Mouse (Mus musculus) urinary bladder, postnatal 36 days (tissue): ENCODE measurements around the gene Btnl10.

Source experiments
- DNase-seq, 2 experiments: peaks; one replicate each; pipeline ENCODE4 v3.0.0; 2022; ENCODE audit warnings: low spot score in 2 of 2, mixed read lengths in 1 of 2

Gene Btnl10

DNA sequence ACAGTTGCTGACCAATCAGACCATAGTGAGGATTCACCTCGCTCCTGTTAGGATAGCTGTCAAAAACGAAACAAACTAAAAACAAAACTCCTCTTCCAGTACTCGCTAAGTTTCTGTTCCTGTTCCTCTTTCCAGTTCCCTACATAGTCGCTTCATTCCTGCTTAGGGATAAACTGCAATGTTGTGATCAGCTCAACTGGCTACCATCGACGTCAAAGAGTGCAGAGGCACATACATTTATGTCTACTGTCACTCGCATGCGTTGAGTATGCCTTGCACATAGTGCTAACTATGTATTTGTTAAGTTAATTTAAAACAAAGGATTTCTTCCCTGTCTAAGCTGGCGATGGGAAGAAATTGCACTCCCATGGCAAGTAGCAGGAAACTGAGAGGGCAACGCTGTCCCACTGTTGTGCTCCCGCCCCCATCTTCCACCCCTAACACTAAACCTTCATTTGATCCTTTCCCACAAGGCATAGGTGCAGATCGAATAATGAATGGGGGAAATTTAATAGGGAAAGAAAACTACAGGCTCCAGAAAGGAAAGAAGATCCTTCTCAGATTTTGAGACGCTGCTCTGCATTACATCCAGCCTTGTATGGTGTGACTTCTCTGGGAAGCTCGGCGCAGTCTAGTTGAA, 41.6 kb downstream of the Btnl10 start:
- no peak for DNase-seq

DNA sequence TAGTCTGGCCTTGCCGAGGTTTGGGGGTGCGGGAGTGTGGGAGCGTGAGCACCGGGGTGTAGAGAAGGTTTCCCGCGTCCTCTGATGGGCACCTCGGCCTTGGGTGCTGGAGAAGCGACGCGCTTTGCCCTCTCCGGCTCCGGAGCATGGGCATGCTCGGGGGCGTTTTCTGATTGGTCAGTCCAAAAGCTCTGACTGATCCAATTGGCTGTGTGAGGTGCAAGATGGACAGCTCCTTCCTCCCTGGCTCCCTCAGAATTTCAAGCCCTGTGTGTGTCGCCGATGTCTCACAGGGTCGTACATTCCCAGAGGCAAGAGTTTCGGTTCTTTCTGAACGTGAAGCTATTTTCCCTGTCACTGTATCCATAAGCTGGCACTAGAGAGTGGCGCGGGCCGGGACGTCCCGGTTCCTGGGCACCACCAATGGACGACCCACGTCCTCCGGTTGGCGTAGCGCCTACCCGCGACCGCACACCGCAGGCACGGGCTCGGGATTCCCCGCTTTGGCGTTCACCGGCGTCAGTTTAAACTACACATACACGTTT, 42.3 kb downstream of the Btnl10 start:
- peak; percentile 53 to 75 for DNase-seq

DNA sequence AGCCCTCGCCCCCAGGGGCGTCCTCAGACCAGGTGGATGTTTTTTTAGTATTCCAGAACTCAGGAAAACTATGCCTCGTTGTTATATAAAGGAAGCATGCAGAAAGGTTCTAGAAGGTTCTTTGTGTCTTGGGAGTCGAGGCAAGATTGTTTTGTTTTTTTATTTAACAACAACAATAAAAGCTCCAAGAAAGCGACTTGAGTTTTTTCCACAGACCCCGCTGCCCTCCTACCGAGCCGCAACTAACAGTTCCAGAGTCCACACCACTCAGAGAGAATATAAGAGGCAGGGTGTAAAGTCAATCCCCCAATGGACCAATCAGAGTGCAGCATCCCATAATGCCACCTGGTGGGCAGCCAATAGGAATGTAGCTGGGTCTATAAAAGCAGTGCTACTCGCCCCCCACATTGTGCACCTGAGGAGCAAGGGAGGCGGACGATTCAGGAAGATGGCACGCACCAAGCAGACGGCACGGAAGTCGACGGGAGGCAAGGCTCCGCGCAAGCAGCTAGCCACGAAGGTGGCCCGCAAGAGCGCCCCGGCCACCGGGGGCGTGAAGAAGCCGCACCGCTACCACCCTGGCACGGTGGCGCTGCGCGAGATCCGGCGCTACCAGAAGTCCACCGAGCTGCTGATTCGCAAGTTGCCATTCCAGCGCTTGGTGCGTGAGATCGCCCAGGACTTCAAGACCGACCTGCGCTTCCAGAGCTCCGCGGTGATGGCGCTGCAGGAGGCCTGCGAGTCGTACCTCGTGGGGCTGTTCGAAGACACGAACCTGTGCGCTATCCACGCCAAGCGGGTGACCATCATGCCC, 43.9 kb downstream of the Btnl10 start:
- no peak for DNase-seq

DNA sequence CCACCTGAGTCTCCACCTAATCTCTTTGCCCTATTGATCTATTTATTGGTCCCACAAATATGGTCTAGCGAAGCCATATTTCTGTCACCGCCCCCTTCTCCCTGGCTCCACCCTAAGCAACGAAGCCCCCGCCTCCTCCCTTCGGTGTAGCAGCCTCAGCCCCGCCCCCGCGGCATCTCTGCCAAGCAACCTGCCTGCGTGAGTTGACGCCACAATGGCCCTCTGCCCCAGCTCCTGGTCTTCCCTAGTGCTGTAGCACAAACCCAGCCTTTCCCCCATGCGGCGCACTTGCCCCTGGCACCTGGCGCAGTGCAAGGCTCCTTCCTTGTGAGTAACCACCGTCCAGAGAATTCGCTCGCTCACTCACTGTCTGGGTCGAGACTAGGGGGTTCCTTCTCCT, 45.8 kb downstream of the Btnl10 start:
- no peak for DNase-seq

DNA sequence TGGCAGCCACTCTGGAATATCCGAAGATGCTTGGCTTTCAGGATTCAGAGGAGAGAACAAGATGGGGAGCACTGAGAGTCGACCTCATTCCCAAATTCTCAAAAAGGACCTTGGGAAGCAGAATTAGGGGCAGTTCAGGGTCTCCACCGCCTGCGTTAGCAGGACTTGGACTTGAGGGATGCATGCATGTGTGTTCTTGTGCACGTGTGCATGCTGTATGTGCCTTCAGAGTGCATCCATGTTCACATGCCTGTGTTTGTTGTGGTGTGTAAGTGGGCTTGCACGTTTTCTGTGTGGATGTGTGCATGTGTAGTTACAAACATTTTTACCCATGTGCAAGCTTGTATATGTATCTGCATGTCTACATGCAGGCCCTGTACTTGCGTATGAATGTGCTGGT, 46.5 kb downstream of the Btnl10 start:
- no peak for DNase-seq

DNA sequence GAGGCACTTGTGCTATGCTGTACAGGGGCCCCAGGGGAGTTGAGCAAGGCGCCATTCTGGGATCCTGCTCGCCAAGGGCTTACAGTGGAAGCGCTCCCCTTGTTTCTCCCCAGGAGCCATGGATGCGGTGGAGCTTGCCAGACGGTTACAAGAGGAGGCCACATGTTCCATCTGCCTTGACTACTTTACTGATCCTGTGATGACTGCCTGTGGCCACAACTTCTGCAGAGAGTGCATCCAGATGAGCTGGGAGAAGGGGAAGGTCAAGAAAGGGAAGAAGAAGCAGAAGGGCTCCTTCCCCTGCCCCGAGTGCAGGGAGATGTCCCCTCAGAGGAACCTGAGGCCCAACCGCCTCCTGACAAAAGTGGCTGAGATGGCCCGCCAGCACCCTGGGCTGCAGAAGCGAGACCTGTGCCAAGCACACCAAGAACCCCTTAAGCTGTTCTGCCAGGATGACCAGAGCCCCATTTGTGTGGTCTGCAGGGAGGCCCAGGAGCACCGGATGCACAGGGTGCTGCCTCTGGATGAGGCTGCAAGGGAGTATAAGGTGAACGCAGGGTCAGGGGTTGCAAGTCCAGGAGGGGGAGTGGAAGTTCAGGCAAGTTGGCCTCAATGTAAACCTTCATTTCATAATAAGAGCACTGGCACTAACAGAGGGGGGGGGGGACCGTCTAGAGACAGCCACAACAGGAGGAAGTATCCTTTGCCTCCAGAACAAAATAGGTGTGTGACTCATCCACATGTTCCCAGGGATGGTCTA, 47.5 kb downstream of the Btnl10 start:
- DNase-seq = no peak

DNA sequence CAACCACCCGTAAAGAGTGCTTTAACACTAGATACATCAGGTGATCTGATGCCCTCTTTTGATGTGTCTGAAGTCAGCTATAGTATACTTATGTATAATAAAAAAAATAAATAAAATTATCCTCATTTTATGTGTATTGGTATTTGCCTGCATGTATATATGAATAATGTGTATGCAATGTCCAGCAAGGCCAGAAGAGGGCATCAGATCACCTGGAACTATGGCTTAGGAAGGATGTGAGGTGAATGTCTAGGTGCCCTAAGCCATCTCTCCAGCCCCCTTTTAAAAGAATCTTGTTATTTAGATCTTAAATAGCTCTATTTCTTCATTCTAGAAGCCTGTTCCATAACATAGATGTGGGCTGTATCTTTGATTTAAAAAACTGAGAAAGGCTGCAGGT, 49.6 kb downstream of the Btnl10 start:
- no peak for DNase-seq

DNA sequence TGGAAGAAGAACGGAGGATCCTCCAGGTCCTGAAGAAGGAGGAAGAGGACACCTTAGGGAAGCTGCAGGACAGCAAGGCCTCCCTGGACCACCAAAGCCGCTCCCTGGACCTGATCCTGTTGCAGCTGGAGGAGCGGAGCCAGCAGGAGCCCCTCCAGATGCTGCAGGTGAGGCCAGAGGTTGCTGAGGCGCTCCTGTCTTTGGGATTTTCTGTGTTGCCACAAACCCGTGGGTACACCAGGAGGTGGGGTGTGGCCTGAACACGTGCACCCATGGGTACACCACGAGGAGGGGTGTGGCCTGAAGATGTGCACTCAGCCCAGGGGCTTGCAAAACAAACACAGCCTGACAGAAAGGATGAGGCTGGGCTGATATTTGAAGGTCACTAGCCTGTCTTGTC, 50.8 kb downstream of the Btnl10 start:
- no peak for DNase-seq

DNA sequence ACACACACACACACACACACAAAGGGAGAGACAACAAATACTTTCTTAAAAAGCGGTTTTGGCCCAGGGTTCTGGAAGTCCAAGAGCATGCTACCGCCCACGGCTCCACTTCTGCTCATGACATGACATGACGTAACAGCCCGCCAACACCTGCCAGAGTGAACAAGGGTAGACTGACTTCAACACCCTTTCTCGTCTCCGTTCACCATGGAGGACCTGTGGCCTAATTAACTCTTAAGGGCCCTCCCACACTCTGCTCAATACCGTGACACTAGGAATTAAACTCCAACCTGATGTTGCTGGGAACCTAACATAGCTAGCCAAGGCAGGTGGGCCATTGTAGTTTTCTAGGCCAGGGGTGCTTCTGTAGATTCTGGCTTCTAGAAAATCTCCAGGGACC, 51.3 kb downstream of the Btnl10 start:
- no peak for DNase-seq

DNA sequence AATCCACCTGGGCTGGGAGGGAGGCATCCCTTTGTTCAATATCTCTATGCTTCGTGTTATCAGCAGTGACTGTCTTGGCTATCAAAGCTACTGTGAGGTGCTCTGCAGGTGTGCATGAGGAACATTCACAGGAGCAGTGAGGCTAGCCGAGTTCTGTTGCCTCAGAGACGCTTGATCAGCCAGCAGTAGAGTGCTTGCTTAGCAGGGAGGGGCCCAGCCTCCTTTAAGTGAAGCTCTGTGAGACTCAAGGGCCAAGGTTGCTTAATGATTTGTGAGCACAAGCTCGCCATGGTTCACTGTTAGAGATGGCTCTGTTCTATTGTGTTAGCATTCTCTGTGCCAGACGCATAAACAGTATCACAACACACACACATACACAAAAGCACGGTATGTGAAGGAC, 52.0 kb downstream of the Btnl10 start:
- DNase-seq = no peak

DNA sequence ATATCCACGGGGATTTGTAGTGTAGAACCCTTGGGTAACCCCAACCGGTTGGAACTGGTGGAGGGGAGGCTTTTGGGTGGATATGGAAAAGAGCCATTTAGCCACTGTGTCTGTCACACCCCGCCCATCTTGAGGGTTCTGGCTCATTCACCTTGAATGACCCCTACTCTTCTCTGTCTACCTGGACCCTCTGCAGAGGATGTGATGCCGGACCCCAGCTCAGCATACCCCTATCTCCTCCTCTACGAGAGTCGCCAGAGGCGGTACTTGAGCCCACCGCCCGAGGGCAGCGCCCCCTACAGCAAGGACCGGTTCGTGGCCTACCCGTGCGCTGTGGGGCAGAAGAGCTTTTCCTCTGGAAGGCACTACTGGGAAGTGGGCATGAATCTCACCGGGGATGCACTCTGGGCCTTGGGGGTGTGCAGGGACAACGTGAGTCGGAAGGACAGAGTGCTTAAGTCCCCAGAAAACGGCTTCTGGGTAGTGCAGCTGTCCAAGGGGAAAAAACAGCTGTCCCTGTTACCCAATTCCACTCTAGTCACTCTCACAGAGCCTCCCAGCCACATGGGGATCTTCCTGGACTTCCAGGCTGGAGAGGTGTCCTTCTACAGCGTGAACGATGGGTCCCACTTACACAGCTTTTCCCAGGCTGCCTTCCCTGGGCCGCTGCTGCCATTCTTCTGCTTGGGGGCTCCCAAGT, 53.3 kb downstream of the Btnl10 start:
- DNase-seq = no peak

DNA sequence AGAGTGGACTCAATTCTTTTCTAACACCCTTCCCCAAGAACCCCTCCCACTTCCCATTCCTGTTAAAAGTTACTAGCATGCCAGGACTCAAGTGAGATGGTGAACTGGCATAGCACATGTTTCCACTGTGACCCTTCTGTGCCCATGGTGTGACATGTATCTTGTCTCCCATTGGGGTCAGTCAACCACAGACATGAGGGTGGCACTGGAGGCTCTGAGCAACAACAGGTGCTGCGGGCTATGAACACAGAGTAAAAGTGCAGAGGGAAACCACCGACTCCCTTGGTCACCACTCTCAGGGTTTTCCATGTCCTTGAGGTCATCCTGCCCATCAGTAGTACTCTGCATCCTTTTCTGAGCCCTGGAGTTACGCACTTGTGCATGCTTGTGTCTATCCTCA, 54.1 kb downstream of the Btnl10 start:
- no peak for DNase-seq

DNA sequence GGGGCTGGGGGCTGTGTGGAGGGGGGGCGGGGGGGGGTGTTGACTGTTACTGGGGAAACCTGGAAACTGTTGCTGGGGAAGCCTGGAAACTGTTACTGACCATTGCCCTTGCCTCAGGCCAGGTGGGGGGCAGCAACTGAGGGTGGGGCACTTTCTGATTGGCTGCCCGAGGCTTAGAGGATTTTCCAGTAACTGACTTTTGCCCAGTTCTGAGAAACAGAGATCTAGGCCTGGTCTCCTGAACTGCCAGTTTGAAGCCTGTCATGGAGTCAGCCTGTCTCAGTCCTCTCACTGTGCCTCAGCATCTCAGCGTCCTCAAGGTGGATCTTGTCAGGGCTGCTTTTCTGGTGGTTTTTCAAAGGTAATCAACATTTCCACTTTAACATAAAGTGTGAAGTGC, 56.7 kb downstream of the Btnl10 start:
- DNase-seq = no peak
